Mouse (Mus musculus) CD4-positive helper T cell, adult 2 months (primary cell): ENCODE results near the gene Syce3.
A peak's percentile ranks its signal among the peaks of the same experiment; 100 is the strongest.

Experiments
- DNase-seq: peaks from one replicate; pipeline ENCODE4 v3.0.0-alpha.2; 2012; ENCODE audit warnings: low read depth, missing footprints, low spot score

Syce3 gene

GRCm38 (mm10) chr15:89424621-89425020, 14.3 kb upstream of the Syce3 start:
- DNase-seq = no peak

- DNase-seq = no peak
Measured at GRCm38 (mm10) chr15:89421938-89422337, 11.6 kb upstream of the Syce3 start.

GRCm38 (mm10) chr15:89415282-89415681, 5.0 kb upstream of the Syce3 start:
- no peak for DNase-seq

GRCm38 (mm10) chr15:89406691-89407090, 3.6 kb downstream of the Syce3 start:
- DNase-seq = no peak

- DNase-seq = no peak
Measured at GRCm38 (mm10) chr15:89404831-89405623, 5.3 kb downstream of the Syce3 start.

- DNase-seq = no peak
Measured at GRCm38 (mm10) chr15:89402471-89402870, 7.8 kb downstream of the Syce3 start.

- no peak for DNase-seq
Measured at GRCm38 (mm10) chr15:89399716-89400115, 10.6 kb downstream of the Syce3 start.

- no peak for DNase-seq
Measured at GRCm38 (mm10) chr15:89398146-89398545, 12.2 kb downstream of the Syce3 start.

- no peak for DNase-seq
Measured at GRCm38 (mm10) chr15:89396883-89397282, 13.4 kb downstream of the Syce3 start.

- no peak for DNase-seq
Measured at GRCm38 (mm10) chr15:89390081-89390480, 20.2 kb downstream of the Syce3 start.

GRCm38 (mm10) chr15:89387127-89387526, 23.2 kb downstream of the Syce3 start:
- DNase-seq = peak; percentile 34

- no peak for DNase-seq
Measured at GRCm38 (mm10) chr15:89384617-89385016, 25.7 kb downstream of the Syce3 start, which contains the start of gene Klhdc7b. TSS of gene Klhdc7b (plus strand) at chr15:89384917.

- DNase-seq = no peak
Measured at GRCm38 (mm10) chr15:89379429-89379828, 30.9 kb downstream of the Syce3 start.

- DNase-seq = no peak
Measured at GRCm38 (mm10) chr15:89378831-89379401, 31.4 kb downstream of the Syce3 start, which contains the start of gene Odf3b. TSS of gene Odf3b (minus strand) at chr15:89379282.

- DNase-seq = no peak
Measured at GRCm38 (mm10) chr15:89377938-89378828, 32.1 kb downstream of the Syce3 start.

GRCm38 (mm10) chr15:89377362-89377761, 32.9 kb downstream of the Syce3 start:
- DNase-seq = no peak

- no peak for DNase-seq
Measured at GRCm38 (mm10) chr15:89376957-89377356, 33.3 kb downstream of the Syce3 start, which contains the start of gene Tymp. TSS of gene Tymp (minus strand) at chr15:89377039.

GRCm38 (mm10) chr15:89376040-89376439, 34.3 kb downstream of the Syce3 start:
- DNase-seq = no peak

GRCm38 (mm10) chr15:89374801-89375534, 35.3 kb downstream of the Syce3 start:
- no peak for DNase-seq

- DNase-seq = no peak
Measured at GRCm38 (mm10) chr15:89374340-89374739, 36.0 kb downstream of the Syce3 start.

GRCm38 (mm10) chr15:89373762-89374248, 36.5 kb downstream of the Syce3 start, which contains the start of gene Sco2:
TSS of gene Sco2 (minus strand) at chr15:89373846.
- peak; percentile 88 for DNase-seq
